Mouse (Mus musculus) heart, adult 2 months (tissue): Measurements from ENCODE around the gene Wdr34. TPM values are rescaled to one million over a fixed set of nuclear protein-coding genes. Genes with fewer than 3 reads are reported as not detected.

Experiments used
- DNase-seq, 2 experiments: peaks; one replicate each; pipeline ENCODE4 v3.0.0; 2021
- H3K27ac ChIP-seq: fragments of 200-600 bp; 2 replicates; pipeline ENCODE4 v1.8.1; 2022
- H3K27me3 ChIP-seq: fragments of 200-500 bp; 2 replicates; pipeline ENCODE4 v1.6.1; 2012; ENCODE audit warnings: mild to moderate bottlenecking, low read length, inconsistent platforms, mixed read lengths; ENCODE audit not compliant: control insufficient read depth, insufficient read depth
- H3K36me3 ChIP-seq: fragments of 200-500 bp; 2 replicates; pipeline ENCODE4 v1.6.1; 2012; ENCODE audit warnings: low read length, inconsistent platforms; ENCODE audit not compliant: control insufficient read depth, insufficient read depth
- H3K4me1 ChIP-seq: fragments of 200-500 bp; 2 replicates; pipeline ENCODE4 v1.6.1; 2011; ENCODE audit warnings: low read length; ENCODE audit not compliant: control insufficient read depth, insufficient read depth
- H3K4me3 ChIP-seq: fragments of 200-600 bp; 2 replicates; pipeline ENCODE4 v1.8.1; 2022
- H3K79me2 ChIP-seq: fragments of 200-500 bp; replicated peaks from 2 replicates; pipeline ENCODE4 v1.6.1; 2012; ENCODE audit warnings: mild to moderate bottlenecking, inconsistent platforms, low read length, moderate library complexity, mixed read lengths; ENCODE audit not compliant: control insufficient read depth, insufficient read depth
- H3K9ac ChIP-seq: fragments of 200-500 bp; 2 replicates; pipeline ENCODE4 v1.6.1; 2012; ENCODE audit warnings: low read depth, mild to moderate bottlenecking, control low read depth, inconsistent platforms, low read length, mixed read lengths
- CTCF ChIP-seq: fragments of 200-600 bp; IDR thresholded peaks from 2 replicates; pipeline ENCODE4 v1.8.1; 2022; ENCODE audit warnings: antibody characterized with exemption, mild to moderate bottlenecking, moderate library complexity
- EP300 ChIP-seq: fragments of 200-500 bp; IDR thresholded peaks from 2 replicates; pipeline ENCODE4 v1.6.1; 2011; ENCODE audit warnings: low read depth, low read length, control low read depth; ENCODE audit not compliant: insufficient read depth
- POLR2A ChIP-seq: fragments of 200-500 bp; IDR thresholded peaks from 2 replicates; pipeline ENCODE4 v1.6.1; 2011; ENCODE audit warnings: mild to moderate bottlenecking, low read depth, low read length, control low read depth; ENCODE audit not compliant: insufficient read depth
- WGBS: fragments of 180-500 bp; shearing (Covaris S2); methylation state at CpG from one replicate; pipeline ENCODE4 v1.1.7; 2018; 5-methylcytosine and 5-hydroxymethylcytosine counted together
- intact Hi-C: fragments of 180-260 bp; cut with DNase I; formaldehyde crosslinking; loops from one replicate; pipeline ENCODE4 v1.15.1; 2025
- polyA plus RNA-seq: library from polyadenylated mRNA; depleted of rRNA; stranded (reverse); fragments of >200 nt; gene quantifications from 2 replicates; pipeline ENCODE4 v1.2.3, GENCODE M21; 2012
- total RNA-seq, 2 experiments: library from RNA; stranded (reverse); gene quantifications; 2 replicates each; pipeline ENCODE4 v1.2.3; 2021

Wdr34 gene
- total and polyA plus RNA-seq, 3 experiments: 6.4 to 10.3 (median 6.4) TPM

DNA sequence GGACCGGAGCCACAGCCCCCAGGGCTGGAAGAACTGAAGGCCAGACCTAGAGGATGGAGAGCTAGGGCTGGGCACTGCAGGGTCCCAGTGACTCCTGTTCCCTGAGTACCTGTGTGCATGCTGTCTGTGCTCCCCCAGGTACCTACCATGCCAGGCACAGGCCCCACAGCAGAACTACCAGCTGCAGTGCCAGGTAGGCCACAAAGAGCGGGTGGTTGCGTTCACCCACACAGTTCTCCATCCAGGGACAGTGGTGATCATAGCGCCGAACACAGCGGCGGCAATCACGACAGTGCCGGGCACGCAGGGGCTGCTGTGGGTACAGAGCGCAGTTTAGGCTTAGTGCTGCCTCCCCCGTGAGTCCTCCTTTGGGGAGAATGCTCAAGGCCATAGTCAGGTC, 42.8 kb upstream of the Wdr34 start:
- DNase-seq: no peak
- Histone ChIP-seq H3K4me1 (no peaks in the 10 kb centered on the region), H3K27ac (no peak overlapping the region), H3K36me3 (no peaks in the 10 kb centered on the region), H3K4me3 (no peak overlapping the region), H3K27me3 (no peaks in the 10 kb centered on the region), H3K79me2 (no peaks in the 10 kb centered on the region), H3K9ac (no peak overlapping the region)
- TF ChIP-seq EP300 (no peak), CTCF (no peak), POLR2A (no peak)
- intact Hi-C loops: no loop called here
- 96% methylated on average over 12 of the region's 12 CpGs for WGBS

DNA sequence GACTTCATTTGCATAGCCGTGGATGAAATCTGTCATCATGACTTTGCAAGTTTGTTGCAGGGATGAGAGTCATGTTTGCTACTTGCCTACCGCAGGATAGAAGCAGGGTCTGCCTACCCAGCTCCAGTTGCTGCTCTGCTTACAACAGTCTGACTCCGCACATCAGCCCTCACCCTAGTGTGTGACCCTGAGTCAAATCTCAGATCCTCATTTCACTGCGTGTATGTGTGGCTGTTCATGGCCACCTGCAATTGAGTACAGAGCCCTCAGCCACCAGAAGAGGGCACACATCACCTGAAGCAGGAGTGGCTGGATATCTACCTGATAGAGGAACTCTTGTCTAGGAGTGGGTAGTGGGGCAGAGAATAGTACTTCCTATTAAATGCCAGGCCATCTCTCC, 38.6 kb upstream of the Wdr34 start:
- Histone ChIP-seq H3K27ac (no peak overlapping the region), H3K4me3 (no peak overlapping the region), H3K36me3 (no peaks in the 10 kb centered on the region), H3K79me2 (no peaks in the 10 kb centered on the region), H3K27me3 (no peaks in the 10 kb centered on the region), H3K4me1 (no peaks in the 10 kb centered on the region), H3K9ac (no peak overlapping the region)
- 94% methylated on average over 4 of the region's 4 CpGs for WGBS
- no peak for TF ChIP-seq POLR2A
- TF ChIP-seq EP300: no peak
- no peak for TF ChIP-seq CTCF
- DNase-seq: no peak
- intact Hi-C loops: no loop called here

DNA sequence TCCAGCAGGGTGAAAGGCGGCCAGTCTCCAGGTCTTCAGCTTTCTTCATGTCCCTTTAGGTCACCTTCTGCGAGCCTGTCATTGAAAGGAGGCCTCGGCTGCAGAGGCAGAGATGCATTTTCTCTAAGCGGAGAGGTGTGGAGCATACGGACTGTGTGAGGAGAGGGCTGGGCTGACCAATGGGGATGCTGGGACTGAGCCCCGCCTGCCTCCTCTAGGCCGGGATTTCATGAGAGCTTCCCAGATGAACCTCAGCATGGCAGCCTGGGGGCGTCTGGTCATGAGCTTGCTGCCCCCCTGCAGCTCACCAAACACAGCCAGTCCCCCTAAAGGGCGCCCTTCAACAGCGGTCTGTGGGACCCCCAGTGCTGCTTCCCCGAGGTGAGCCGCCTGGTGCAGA, 36.0 kb upstream of the Wdr34 start:
- no peaks in the 10 kb centered on the region for H3K27me3 ChIP-seq
- H3K36me3 ChIP-seq: no peaks in the 10 kb centered on the region
- TF ChIP-seq EP300 (no peak), POLR2A (no peak), CTCF (no peak)
- no peak for DNase-seq
- H3K9ac ChIP-seq: no peak overlapping the region
- no peaks in the 10 kb centered on the region for H3K79me2 ChIP-seq
- no peaks in the 10 kb centered on the region; the same call in 1 of the 2 replicates for H3K4me1 ChIP-seq
- no peak overlapping the region for H3K27ac ChIP-seq
- no peak overlapping the region for H3K4me3 ChIP-seq
- intact Hi-C loops: no loop called here
- 50% methylated on average over 12 of the region's 12 CpGs for WGBS

DNA sequence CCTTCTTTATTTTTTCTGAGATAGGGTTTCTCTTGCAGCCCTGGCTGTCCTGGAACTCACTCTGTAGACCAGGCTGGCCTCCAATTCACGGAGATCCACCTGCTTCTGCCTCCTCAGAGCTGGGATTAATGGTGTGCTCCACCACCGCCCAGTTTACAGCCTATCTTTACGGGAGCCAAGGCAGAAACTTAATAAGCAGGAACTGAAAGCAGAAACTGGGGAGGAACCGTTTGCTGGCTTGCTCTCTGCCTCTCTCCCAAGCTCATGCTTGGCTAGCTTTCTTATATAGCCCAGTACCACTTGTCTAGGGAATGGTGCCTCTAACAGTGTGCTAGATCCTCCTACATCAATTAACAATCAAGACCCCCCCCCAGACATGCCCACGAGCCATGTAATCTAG, 35.4 kb upstream of the Wdr34 start:
- TF ChIP-seq EP300 (no peak), CTCF (no peak), POLR2A (no peak)
- Histone ChIP-seq H3K4me3 (no peak overlapping the region), H3K27ac (no peak overlapping the region), H3K9ac (no peak overlapping the region), H3K27me3 (no peaks in the 10 kb centered on the region), H3K79me2 (no peaks in the 10 kb centered on the region), H3K4me1 (no peaks in the 10 kb centered on the region; the same call in 1 of the 2 replicates), H3K36me3 (no peaks in the 10 kb centered on the region)
- intact Hi-C loops: no loop called here
- 67% methylated on average over 5 of the region's 5 CpGs for WGBS
- DNase-seq: no peak

DNA sequence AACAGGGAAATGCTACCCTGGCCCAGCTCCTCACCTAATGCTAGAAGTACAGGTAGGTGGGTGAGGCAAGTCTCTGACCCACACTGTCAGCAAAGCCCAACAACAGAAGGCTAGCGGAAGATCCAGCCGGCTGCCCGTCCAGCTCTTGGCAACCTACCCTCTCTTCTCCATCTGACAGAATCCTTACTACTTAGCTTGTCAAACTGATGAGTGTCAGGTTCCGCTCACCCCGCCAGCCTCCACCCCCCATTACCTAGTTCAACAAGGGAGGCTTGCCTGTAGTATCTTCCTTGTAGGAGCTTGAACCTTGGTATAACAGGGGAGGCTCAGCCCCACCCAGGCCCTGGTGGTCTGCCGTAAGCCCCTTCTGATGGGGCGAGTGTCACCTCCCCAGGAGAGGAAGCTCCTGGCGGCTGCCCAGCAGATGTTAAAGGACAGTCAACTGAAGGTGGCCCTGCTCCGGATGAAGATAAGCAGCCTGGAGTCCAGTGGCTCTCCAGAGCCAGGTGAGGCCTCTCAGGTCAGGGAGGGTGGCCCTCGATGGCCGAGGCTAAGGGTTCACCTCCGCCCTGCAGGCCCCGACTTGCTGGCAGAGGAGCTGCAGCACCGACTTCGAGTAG, 31.6 kb upstream of the Wdr34 start:
- WGBS: 77% methylated on average over 15 of the region's 15 CpGs
- peak overlapping the region; percentile 20; the same call in 1 of the 2 replicates for H3K27ac ChIP-seq
- DNase-seq: no peak
- H3K36me3 ChIP-seq: no peaks in the 10 kb centered on the region
- no peaks in the 10 kb centered on the region for H3K79me2 ChIP-seq
- intact Hi-C loops: no loop called here
- H3K27me3 ChIP-seq: no peaks in the 10 kb centered on the region
- H3K9ac ChIP-seq: no peak overlapping the region
- H3K4me3 ChIP-seq: no peak overlapping the region
- TF ChIP-seq CTCF (no peak), POLR2A (no peak), EP300 (no peak)
- H3K4me1 ChIP-seq: peaks cover 5% of the 10 kb centered on the region

DNA sequence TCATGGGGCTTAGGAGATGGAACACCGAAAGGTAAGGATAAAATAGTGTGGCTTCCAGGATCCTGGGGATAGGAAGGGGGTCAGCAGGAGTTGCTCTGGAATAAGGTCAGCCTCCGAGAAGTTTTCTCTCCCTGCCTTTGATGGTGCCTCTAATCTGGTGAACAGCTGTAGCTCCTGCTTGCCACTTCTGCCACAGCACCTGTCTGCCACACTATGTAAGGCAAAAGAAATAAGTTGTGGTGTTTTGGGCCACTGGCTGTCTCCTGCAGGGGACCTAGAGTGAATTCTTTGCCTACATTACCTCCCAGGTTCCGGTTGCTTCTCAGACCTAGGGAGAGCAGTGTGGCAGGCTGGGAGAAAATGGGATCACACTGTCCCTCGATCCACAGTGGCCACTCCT, 30.1 kb upstream of the Wdr34 start:
- intact Hi-C loops: loop anchor here (1.0 kb wide), 1 partner anchor 15 kb away; the partner anchor contains the start of gene Zdhhc12
- TF ChIP-seq POLR2A (no peak), EP300 (no peak), CTCF (no peak)
- Histone ChIP-seq H3K36me3 (no peaks in the 10 kb centered on the region), H3K9ac (peak overlapping the region; percentile 58), H3K27me3 (no peaks in the 10 kb centered on the region), H3K79me2 (no peaks in the 10 kb centered on the region), H3K4me1 (peaks cover 5% of the 10 kb centered on the region), H3K27ac (peak overlapping the region; percentile 91), H3K4me3 (peak overlapping the region; percentile 33)
- no peak for DNase-seq
- WGBS: 62% methylated on average over 4 of the region's 4 CpGs
